Mouse (Mus musculus): ENCODE measurements around the gene Ak7. TPM values are rescaled to one million over a fixed set of nuclear protein-coding genes. Genes with fewer than 3 reads are reported as not detected.

The Ak7 gene
- polyA plus RNA-seq, 1 experiment from 2014 or later, result 0.09 TPM

Other genes with a start within 250 kb of the Ak7 start
- gene Bdkrb2, start 142.8 kb upstream of the Ak7 start, polyA plus RNA-seq (2016; fragmentation: Nextera tagmentation; extraction: Ambion mirVana), result 1.5 and 1.8 TPM in 2 replicates
- not detected in 2 replicates for gene Bdkrb1, start 102.9 kb upstream of the Ak7 start, polyA plus RNA-seq (2016; fragmentation: Nextera tagmentation; extraction: Ambion mirVana)
- gene Gskip, start 21.1 kb upstream of the Ak7 start, polyA plus RNA-seq (2016; fragmentation: Nextera tagmentation; extraction: Ambion mirVana), result 34.6 and 36.2 TPM in 2 replicates
- gene Atg2b, start 20.8 kb upstream of the Ak7 start, polyA plus RNA-seq (2016; fragmentation: Nextera tagmentation; extraction: Ambion mirVana), result 16.1 and 16.7 TPM in 2 replicates
- gene Papola, start 78.7 kb downstream of the Ak7 start, polyA plus RNA-seq (2016; fragmentation: Nextera tagmentation; extraction: Ambion mirVana), result 275 and 289 TPM in 2 replicates

All from limb, embryonic 12.5 days (tissue).